Mouse (Mus musculus) heart, adult 2 months (tissue): ENCODE data around the gene Fam222b. TPM values are rescaled to one million over a fixed set of nuclear protein-coding genes. Genes with fewer than 3 reads are reported as not detected.
"Not testable (repeated sequence)": the region's sequence is repeated elsewhere in the genome, so short reads cannot be mapped to it uniquely, and the experiment has no call there.

Experiments
- DNase-seq, 2 experiments: peaks; one replicate each; pipeline ENCODE4 v3.0.0; 2021
- H3K27ac ChIP-seq: fragments of 200-600 bp; 2 replicates; pipeline ENCODE4 v1.8.1; 2022
- H3K27me3 ChIP-seq: fragments of 200-500 bp; 2 replicates; pipeline ENCODE4 v1.6.1; 2012; ENCODE audit warnings: mild to moderate bottlenecking, low read length, inconsistent platforms, mixed read lengths; ENCODE audit not compliant: control insufficient read depth, insufficient read depth
- H3K36me3 ChIP-seq: fragments of 200-500 bp; 2 replicates; pipeline ENCODE4 v1.6.1; 2012; ENCODE audit warnings: low read length, inconsistent platforms; ENCODE audit not compliant: control insufficient read depth, insufficient read depth
- H3K4me1 ChIP-seq: fragments of 200-500 bp; 2 replicates; pipeline ENCODE4 v1.6.1; 2011; ENCODE audit warnings: low read length; ENCODE audit not compliant: control insufficient read depth, insufficient read depth
- H3K4me3 ChIP-seq: fragments of 200-600 bp; 2 replicates; pipeline ENCODE4 v1.8.1; 2022
- H3K79me2 ChIP-seq: fragments of 200-500 bp; replicated peaks from 2 replicates; pipeline ENCODE4 v1.6.1; 2012; ENCODE audit warnings: mild to moderate bottlenecking, inconsistent platforms, low read length, moderate library complexity, mixed read lengths; ENCODE audit not compliant: control insufficient read depth, insufficient read depth
- H3K9ac ChIP-seq: fragments of 200-500 bp; 2 replicates; pipeline ENCODE4 v1.6.1; 2012; ENCODE audit warnings: low read depth, mild to moderate bottlenecking, control low read depth, inconsistent platforms, low read length, mixed read lengths
- CTCF ChIP-seq: fragments of 200-600 bp; IDR thresholded peaks from 2 replicates; pipeline ENCODE4 v1.8.1; 2022; ENCODE audit warnings: antibody characterized with exemption, mild to moderate bottlenecking, moderate library complexity
- EP300 ChIP-seq: fragments of 200-500 bp; IDR thresholded peaks from 2 replicates; pipeline ENCODE4 v1.6.1; 2011; ENCODE audit warnings: low read depth, low read length, control low read depth; ENCODE audit not compliant: insufficient read depth
- POLR2A ChIP-seq: fragments of 200-500 bp; IDR thresholded peaks from 2 replicates; pipeline ENCODE4 v1.6.1; 2011; ENCODE audit warnings: mild to moderate bottlenecking, low read depth, low read length, control low read depth; ENCODE audit not compliant: insufficient read depth
- WGBS: fragments of 180-500 bp; shearing (Covaris S2); methylation state at CpG from one replicate; pipeline ENCODE4 v1.1.7; 2018; 5-methylcytosine and 5-hydroxymethylcytosine counted together
- intact Hi-C: fragments of 180-260 bp; cut with DNase I; formaldehyde crosslinking; loops from one replicate; pipeline ENCODE4 v1.15.1; 2025
- long read RNA-seq: library from polyadenylated mRNA; stranded (forward); transcript quantifications from one replicate; pipeline ENCODE4 v2.0.0, GENCODE M21; 2021
- polyA plus RNA-seq: library from polyadenylated mRNA; depleted of rRNA; stranded (reverse); fragments of >200 nt; gene quantifications from 2 replicates; pipeline ENCODE4 v1.2.3, GENCODE M21; 2012; rRNA removed
- total RNA-seq, 2 experiments: library from RNA; stranded (reverse); gene quantifications; 2 replicates each; pipeline ENCODE4 v1.2.3; 2021

Fam222b gene
- 10 to 100 TPM; 10.4 to 11.4 TPM for total RNA-seq
- 11.9 and 12.6 TPM in 2 replicates for polyA plus RNA-seq
- long read RNA-seq, partial matches to known transcripts = 0 of 11 reads
- long read RNA-seq, other reads (novel, unspliced or antisense) = 4 of 11 reads

DNA sequence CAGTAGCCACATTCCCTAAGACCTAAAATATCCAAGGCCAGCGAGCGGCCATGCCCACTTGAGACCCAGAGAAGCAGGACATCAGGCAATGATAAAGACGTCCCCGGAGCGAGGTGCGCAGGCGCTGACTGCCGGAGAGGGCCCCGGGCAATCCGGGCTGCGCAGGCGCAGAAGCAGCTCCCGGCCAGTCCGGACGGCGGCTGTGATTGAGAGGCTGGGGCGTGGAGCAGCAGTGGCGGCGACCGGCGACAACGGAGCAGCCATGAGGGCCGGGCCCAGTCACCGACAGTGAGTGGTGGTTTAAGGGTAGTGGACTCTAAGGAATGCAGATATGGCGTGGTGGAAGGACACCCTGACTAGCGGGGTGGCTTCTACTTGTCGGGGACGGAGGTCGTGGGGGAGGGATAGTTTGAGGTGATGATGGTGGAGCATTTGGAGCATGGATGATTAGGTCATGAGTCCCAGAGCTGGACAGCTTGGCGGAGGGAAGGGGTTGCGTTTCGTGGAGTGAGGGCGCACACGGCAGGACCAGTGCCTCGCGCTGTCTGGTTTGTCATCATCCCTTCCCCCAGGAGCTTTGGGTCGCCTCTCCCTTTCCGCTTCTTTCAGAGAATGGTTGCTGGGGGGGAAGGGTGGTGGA, at the start of gene Fam222b:
TSS of gene Fam222b (plus strand) at position 157 of the 640 bp plus-strand sequence.
- Histone ChIP-seq H3K27me3 (no peaks in the 10 kb centered on the region), H3K4me1 (peaks cover 5% of the 10 kb centered on the region; the same call in 1 of the 2 replicates), H3K79me2 (peaks cover 2% of the 10 kb centered on the region; the same call in 1 of the 2 replicates), H3K36me3 (peaks cover 16% of the 10 kb centered on the region), H3K4me3 (peak within 1 kb of the TSS; percentile 88), H3K9ac (peak within 1 kb of the TSS; percentile 92), H3K27ac (peak within 1 kb of the TSS; percentile 97)
- peak; percentile 94 to 96 for DNase-seq
- WGBS = under 1% methylated on average over 38 of the region's 38 CpGs
- TF ChIP-seq POLR2A = peak; percentile 85
- no peak for TF ChIP-seq CTCF
- peak; percentile 58; the same call in 1 of the 2 replicates for TF ChIP-seq EP300
- intact Hi-C loops = loop anchor here (1.0 to 5.0 kb wide), 3 partner anchors 14 to 48 kb away; partner anchors contain the start of gene Eral1

DNA sequence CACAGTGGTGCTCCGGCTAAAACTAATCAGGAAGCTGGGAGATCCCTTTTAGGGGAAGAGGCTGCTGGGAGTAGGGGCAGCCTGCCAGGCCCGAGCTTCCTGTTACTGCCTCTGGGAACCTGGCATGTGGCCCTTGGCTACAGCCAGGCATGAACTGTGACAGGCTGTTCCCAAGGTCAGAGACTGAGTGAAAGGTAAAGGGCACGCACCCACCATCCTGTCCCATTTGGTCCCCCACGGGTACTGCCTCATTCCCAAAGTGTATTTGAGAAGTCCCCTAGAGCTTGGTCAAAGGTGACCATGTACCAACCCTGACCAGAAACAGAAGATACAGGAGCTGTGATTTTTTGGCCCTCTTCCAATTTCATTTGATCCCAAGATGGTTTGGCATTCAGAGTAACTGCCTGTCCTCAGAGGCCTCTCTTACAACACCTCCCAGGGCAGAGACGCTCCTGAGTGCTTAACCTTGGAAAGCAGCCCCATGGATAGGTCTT, 49.7 kb upstream of the Fam222b start:
- Histone ChIP-seq H3K27ac (peak overlapping the region; percentile 77), H3K4me3 (no peak overlapping the region; the same call in 1 of the 2 replicates), H3K9ac (no peak overlapping the region), H3K4me1 (peaks cover 3% of the 10 kb centered on the region), H3K79me2 (no peaks in the 10 kb centered on the region), H3K27me3 (no peaks in the 10 kb centered on the region), H3K36me3 (no peaks in the 10 kb centered on the region)
- 13% methylated on average over 5 of the region's 5 CpGs for WGBS
- intact Hi-C loops = loop anchor here (5.0 kb wide), 1 partner anchor 47 kb away; the partner anchor contains the start of gene Fam222b
- DNase-seq = peak; percentile 87 to 92
- TF ChIP-seq CTCF (no peak), EP300 (peak; percentile 80), POLR2A (0 out of 2 replicates have a peak, but pooled peaks have one; percentile 2)

DNA sequence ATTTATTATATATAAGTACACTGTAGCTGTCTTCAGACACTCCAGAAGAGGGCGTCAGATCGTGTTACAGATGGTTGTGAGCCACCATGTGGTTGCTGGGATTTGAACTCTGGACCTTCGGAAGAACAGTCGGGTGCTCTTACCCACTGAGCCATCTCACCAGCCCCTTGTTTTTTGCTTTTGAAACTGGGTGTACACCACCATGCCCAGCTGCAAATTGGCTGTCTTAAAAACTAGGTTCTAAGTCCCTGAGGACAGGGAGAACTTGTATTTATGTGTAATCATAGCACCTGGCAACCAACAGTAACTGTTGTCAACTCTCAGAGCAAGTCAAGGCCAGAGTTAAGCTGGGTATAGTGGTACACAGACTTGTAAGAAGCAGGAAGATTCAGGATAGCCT, 45.8 kb upstream of the Fam222b start:
- not testable (repeated sequence) for H3K27me3 ChIP-seq, H3K27ac ChIP-seq, DNase-seq, H3K9ac ChIP-seq, H3K4me1 ChIP-seq, H3K36me3 ChIP-seq, H3K79me2 ChIP-seq, H3K4me3 ChIP-seq
- WGBS = 85% methylated on average over 4 of the region's 4 CpGs
- intact Hi-C loops = loop anchor here (5.0 kb wide), 1 partner anchor 44 kb away; the partner anchor contains the start of gene Fam222b

DNA sequence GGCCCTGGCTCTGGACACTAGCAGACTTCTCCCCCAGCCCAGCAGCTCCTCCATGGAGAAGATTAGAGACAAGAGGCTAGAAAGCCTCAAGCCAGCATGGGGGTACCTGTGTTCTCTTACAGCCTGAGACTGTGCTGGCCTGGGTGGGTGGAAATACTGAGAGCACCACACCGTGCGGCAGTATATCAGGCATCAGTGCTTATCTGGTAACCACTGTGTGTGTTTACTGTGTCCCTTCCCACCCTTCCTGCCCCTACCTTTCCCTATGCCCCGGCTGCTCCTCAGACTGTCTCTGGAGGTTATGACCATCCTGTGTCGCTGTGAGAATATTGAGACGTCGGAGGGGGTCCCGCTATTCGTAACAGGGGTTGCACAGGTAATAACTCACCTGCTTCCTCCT, 41.4 kb upstream of the Fam222b start:
- Histone ChIP-seq H3K4me1 (no peaks in the 10 kb centered on the region), H3K4me3 (no peak overlapping the region), H3K9ac (no peak overlapping the region), H3K27ac (no peak overlapping the region), H3K36me3 (no peaks in the 10 kb centered on the region), H3K79me2 (no peaks in the 10 kb centered on the region), H3K27me3 (no peaks in the 10 kb centered on the region)
- TF ChIP-seq POLR2A (no peak), CTCF (no peak), EP300 (no peak)
- no peak for DNase-seq
- intact Hi-C loops = no loop called here
- 76% methylated on average over 8 of the region's 8 CpGs for WGBS

DNA sequence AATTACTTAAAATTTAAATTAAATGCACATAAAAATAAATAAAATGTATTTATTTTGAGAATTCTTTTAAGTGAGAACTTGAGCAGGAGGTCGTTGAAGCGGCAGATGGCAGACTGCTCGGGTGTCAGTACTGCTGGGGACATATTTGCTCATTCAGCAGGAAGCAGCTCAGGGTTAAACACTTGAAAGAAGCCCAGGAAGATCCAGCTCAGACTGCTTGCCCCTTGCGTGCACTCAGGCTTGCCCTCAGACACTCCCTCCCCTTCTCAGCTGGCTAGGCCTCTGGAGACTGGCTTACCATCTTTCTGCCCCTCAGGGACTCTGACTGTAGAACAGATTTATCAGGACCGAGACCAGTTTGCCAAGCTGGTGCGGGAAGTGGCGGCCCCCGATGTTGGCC, 37.5 kb upstream of the Fam222b start:
- no peak overlapping the region for H3K4me3 ChIP-seq
- DNase-seq = no peak
- no peaks in the 10 kb centered on the region for H3K4me1 ChIP-seq
- no peak overlapping the region for H3K27ac ChIP-seq
- TF ChIP-seq CTCF (no peak), POLR2A (no peak), EP300 (no peak)
- 85% methylated on average over 8 of the region's 8 CpGs for WGBS
- no peaks in the 10 kb centered on the region for H3K79me2 ChIP-seq
- intact Hi-C loops = no loop called here
- H3K36me3 ChIP-seq = no peaks in the 10 kb centered on the region
- no peak overlapping the region for H3K9ac ChIP-seq
- H3K27me3 ChIP-seq = no peaks in the 10 kb centered on the region
